Mouse (Mus musculus): ENCODE measurements around the gene Slc16a12. TPM values are rescaled to one million over a fixed set of nuclear protein-coding genes. Genes with fewer than 3 reads are reported as not detected.

The Slc16a12 gene
- total RNA-seq, 1 experiment from 2014 or later, result not detected

- ATAC-seq (ENCODE audit: extremely low read depth, insufficient number of reproducible peaks, low FRiP score, poor library complexity, severe bottlenecking), result no peak
These were observed 15.7 kb downstream of the Slc16a12 start for GRCm38 (mm10) chr19:34731356-34731755.

GRCm38 (mm10) chr19:34730584-34730983 is 16.5 kb downstream of the Slc16a12 start:
- no peak for ATAC-seq (ENCODE audit: extremely low read depth, insufficient number of reproducible peaks, low FRiP score, poor library complexity, severe bottlenecking)

- no peak for ATAC-seq (ENCODE audit: extremely low read depth, insufficient number of reproducible peaks, low FRiP score, poor library complexity, severe bottlenecking)
These were observed 17.6 kb downstream of the Slc16a12 start for GRCm38 (mm10) chr19:34729505-34729904.

- ATAC-seq (ENCODE audit: extremely low read depth, insufficient number of reproducible peaks, low FRiP score, poor library complexity, severe bottlenecking), result peak; percentile 53; the same call in 1 of the 2 replicates
These were observed 20.7 kb downstream of the Slc16a12 start for GRCm38 (mm10) chr19:34726254-34726962.

GRCm38 (mm10) chr19:34725418-34725817 is 21.7 kb downstream of the Slc16a12 start:
- ATAC-seq (ENCODE audit: extremely low read depth, insufficient number of reproducible peaks, low FRiP score, poor library complexity, severe bottlenecking), result peak; percentile 24; the same call in 1 of the 2 replicates

GRCm38 (mm10) chr19:34724598-34724997 is 22.5 kb downstream of the Slc16a12 start:
- no peak for ATAC-seq (ENCODE audit: extremely low read depth, insufficient number of reproducible peaks, low FRiP score, poor library complexity, severe bottlenecking)

GRCm38 (mm10) chr19:34722541-34722940 is 24.5 kb downstream of the Slc16a12 start:
- no peak for ATAC-seq (ENCODE audit: extremely low read depth, insufficient number of reproducible peaks, low FRiP score, poor library complexity, severe bottlenecking)

- ATAC-seq (ENCODE audit: extremely low read depth, insufficient number of reproducible peaks, low FRiP score, poor library complexity, severe bottlenecking), result no peak
These were observed 27.0 kb downstream of the Slc16a12 start for GRCm38 (mm10) chr19:34720130-34720529.

GRCm38 (mm10) chr19:34718963-34719362 is 28.1 kb downstream of the Slc16a12 start:
- no peak for ATAC-seq (ENCODE audit: extremely low read depth, insufficient number of reproducible peaks, low FRiP score, poor library complexity, severe bottlenecking)

- no peak for ATAC-seq (ENCODE audit: extremely low read depth, insufficient number of reproducible peaks, low FRiP score, poor library complexity, severe bottlenecking)
These were observed 28.6 kb downstream of the Slc16a12 start for GRCm38 (mm10) chr19:34718478-34718877.

- no peak for ATAC-seq (ENCODE audit: extremely low read depth, insufficient number of reproducible peaks, low FRiP score, poor library complexity, severe bottlenecking)
These were observed 31.2 kb downstream of the Slc16a12 start for GRCm38 (mm10) chr19:34715895-34716294.

GRCm38 (mm10) chr19:34714250-34714666 is 32.8 kb downstream of the Slc16a12 start:
- no peak for ATAC-seq (ENCODE audit: extremely low read depth, insufficient number of reproducible peaks, low FRiP score, poor library complexity, severe bottlenecking)

- ATAC-seq (ENCODE audit: extremely low read depth, insufficient number of reproducible peaks, low FRiP score, poor library complexity, severe bottlenecking), result no peak
These were observed 35.0 kb downstream of the Slc16a12 start for GRCm38 (mm10) chr19:34712050-34712449.

- no peak for ATAC-seq (ENCODE audit: extremely low read depth, insufficient number of reproducible peaks, low FRiP score, poor library complexity, severe bottlenecking)
These were observed 38.9 kb downstream of the Slc16a12 start for GRCm38 (mm10) chr19:34708221-34708620.

GRCm38 (mm10) chr19:34707571-34707970 is 39.5 kb downstream of the Slc16a12 start:
- no peak for ATAC-seq (ENCODE audit: extremely low read depth, insufficient number of reproducible peaks, low FRiP score, poor library complexity, severe bottlenecking)

GRCm38 (mm10) chr19:34706261-34706660 is 40.8 kb downstream of the Slc16a12 start:
- no peak for ATAC-seq (ENCODE audit: extremely low read depth, insufficient number of reproducible peaks, low FRiP score, poor library complexity, severe bottlenecking)

- ATAC-seq (ENCODE audit: extremely low read depth, insufficient number of reproducible peaks, low FRiP score, poor library complexity, severe bottlenecking), result no peak
These were observed 41.9 kb downstream of the Slc16a12 start for GRCm38 (mm10) chr19:34705141-34705540.

- ATAC-seq (ENCODE audit: extremely low read depth, insufficient number of reproducible peaks, low FRiP score, poor library complexity, severe bottlenecking), result no peak
These were observed 47.8 kb downstream of the Slc16a12 start for GRCm38 (mm10) chr19:34699300-34699699.

GRCm38 (mm10) chr19:34698852-34699251 is 48.2 kb downstream of the Slc16a12 start:
- no peak for ATAC-seq (ENCODE audit: extremely low read depth, insufficient number of reproducible peaks, low FRiP score, poor library complexity, severe bottlenecking)

- ATAC-seq (ENCODE audit: extremely low read depth, insufficient number of reproducible peaks, low FRiP score, poor library complexity, severe bottlenecking), result no peak
These were observed 48.7 kb downstream of the Slc16a12 start for GRCm38 (mm10) chr19:34698432-34698831.

GRCm38 (mm10) chr19:34697461-34697860 is 49.6 kb downstream of the Slc16a12 start:
- ATAC-seq (ENCODE audit: extremely low read depth, insufficient number of reproducible peaks, low FRiP score, poor library complexity, severe bottlenecking), result no peak
